Mouse (Mus musculus) lung, postnatal 0 days (tissue): ENCODE measurements around the gene Scn2b. TPM values are rescaled to one million over a fixed set of nuclear protein-coding genes. Genes with fewer than 3 reads are reported as not detected.

Experiments
- ATAC-seq: fragments of 200-750 bp; cut with Nextera tagmentation; 2 replicates; pipeline ENCODE4 v1.8.0; 2017; ENCODE audit warnings: moderate library complexity
- DNase-seq: peaks from one replicate; pipeline ENCODE4 v3.0.0-alpha.2; 2016; ENCODE audit warnings: low spot score
- H3K27ac ChIP-seq: fragments of 300-500 bp; sonication (generic); 2 replicates; pipeline ENCODE4 v1.5.1; 2014; ENCODE audit warnings: antibody characterized with exemption, mild to moderate bottlenecking, low read length, mixed read lengths
- H3K27me3 ChIP-seq: fragments of 300-500 bp; sonication (generic); replicated peaks from 2 replicates; pipeline ENCODE4 v1.6.1; 2014; ENCODE audit warnings: low read length, mixed read lengths; ENCODE audit not compliant: insufficient read depth
- H3K36me3 ChIP-seq: fragments of 300-500 bp; sonication (generic); 2 replicates; pipeline ENCODE4 v1.6.1; 2014; ENCODE audit warnings: low read length, mixed read lengths; ENCODE audit not compliant: insufficient read depth
- H3K4me1 ChIP-seq: fragments of 300-500 bp; sonication (generic); 2 replicates; pipeline ENCODE4 v1.6.1; 2014; ENCODE audit warnings: antibody characterized with exemption, low read depth, low read length, mixed read lengths; ENCODE audit not compliant: insufficient read depth
- H3K4me2 ChIP-seq: fragments of 300-500 bp; sonication (generic); replicated peaks from 2 replicates; pipeline ENCODE4 v1.6.1; 2014; ENCODE audit warnings: low read depth, mild to moderate bottlenecking, low read length, moderate library complexity, mixed read lengths
- H3K4me3 ChIP-seq: fragments of 300-500 bp; sonication (generic); 2 replicates; pipeline ENCODE4 v1.5.1; 2014; ENCODE audit warnings: low read depth, low read length
- H3K9ac ChIP-seq: fragments of 300-500 bp; sonication (generic); replicated peaks from 2 replicates; pipeline ENCODE4 v1.6.1; 2014; ENCODE audit warnings: low read depth, mild to moderate bottlenecking
- H3K9me3 ChIP-seq: fragments of 300-500 bp; sonication (generic); 2 replicates; pipeline ENCODE4 v1.6.1; 2016; ENCODE audit warnings: low read length, mixed read lengths
- CTCF ChIP-seq: IDR thresholded peaks from 2 replicates; pipeline ENCODE4 v1.5.1; 2016; ENCODE audit warnings: antibody characterized with exemption, mild to moderate bottlenecking
- EP300 ChIP-seq: IDR thresholded peaks from 2 replicates; pipeline ENCODE4 v1.6.1; 2016; ENCODE audit warnings: antibody characterized with exemption, mild to moderate bottlenecking, control low read depth
- WGBS: fragments of 180-500 bp; shearing (Covaris S2); extraction: QIAGEN DNeasy Blood & Tissue Kit; methylation state at CpG from one replicate; pipeline ENCODE4 v1.1.7; 2014; 5-methylcytosine and 5-hydroxymethylcytosine counted together
- polyA plus RNA-seq: library from polyadenylated mRNA; unstranded; fragments of >200 nt; fragmentation: Nextera tagmentation; extraction: Ambion mirVana; gene quantifications from 2 replicates; pipeline ENCODE4 v1.2.1, GENCODE M21; 2015

Scn2b gene
- polyA plus RNA-seq, 1 experiment from 2014 or later = 0.27 TPM

GRCm38 (mm10) chr9:45150933-45151332 lies 33.4 kb downstream of the Scn2b start:
- WGBS = 36% methylated on average over 1 of the region's 1 CpGs
- no peak overlapping the region for H3K27ac ChIP-seq
- H3K4me2 ChIP-seq = no peak overlapping the region
- H3K4me3 ChIP-seq = no peak overlapping the region
- peaks cover 2% of the 10 kb centered on the region; the same call in 1 of the 2 replicates for H3K27me3 ChIP-seq
- no peaks in the 10 kb centered on the region for H3K9me3 ChIP-seq
- no peaks in the 10 kb centered on the region for H3K4me1 ChIP-seq
- ATAC-seq (no peak), DNase-seq (no peak)
- H3K36me3 ChIP-seq = no peaks in the 10 kb centered on the region
- no peak overlapping the region for H3K9ac ChIP-seq
- no peak for TF ChIP-seq EP300

GRCm38 (mm10) chr9:45153361-45153760 lies 35.8 kb downstream of the Scn2b start:
- 49% methylated on average over 7 of the region's 7 CpGs for WGBS
- TF ChIP-seq CTCF (no peak), EP300 (no peak)
- DNase-seq (no peak), ATAC-seq (no peak)
- Histone ChIP-seq H3K9me3 (no peaks in the 10 kb centered on the region), H3K36me3 (no peaks in the 10 kb centered on the region), H3K9ac (no peak overlapping the region), H3K27me3 (no peaks in the 10 kb centered on the region), H3K4me2 (no peak overlapping the region), H3K4me3 (no peak overlapping the region), H3K27ac (no peak overlapping the region), H3K4me1 (no peaks in the 10 kb centered on the region)

GRCm38 (mm10) chr9:45167903-45168302 lies 50.3 kb downstream of the Scn2b start:
- TF ChIP-seq EP300 (no peak), CTCF (no peak)
- 58% methylated on average over 5 of the region's 5 CpGs for WGBS
- no peaks in the 10 kb centered on the region for H3K27me3 ChIP-seq
- no peak overlapping the region for H3K9ac ChIP-seq
- H3K4me3 ChIP-seq = no peak overlapping the region
- H3K36me3 ChIP-seq = no peaks in the 10 kb centered on the region
- H3K27ac ChIP-seq = no peak overlapping the region
- ATAC-seq (no peak), DNase-seq (no peak)
- no peaks in the 10 kb centered on the region for H3K9me3 ChIP-seq
- H3K4me2 ChIP-seq = no peak overlapping the region
- no peaks in the 10 kb centered on the region for H3K4me1 ChIP-seq

- H3K4me1 ChIP-seq = no peaks in the 10 kb centered on the region
- ATAC-seq (no peak), DNase-seq (no peak)
- no peak for TF ChIP-seq EP300
- TF ChIP-seq CTCF = no peak
- 79% methylated on average over 5 of the region's 5 CpGs for WGBS
- no peaks in the 10 kb centered on the region for H3K27me3 ChIP-seq
- H3K36me3 ChIP-seq = no peaks in the 10 kb centered on the region
- no peak overlapping the region for H3K9ac ChIP-seq
- no peak overlapping the region for H3K4me3 ChIP-seq
- H3K4me2 ChIP-seq = no peak overlapping the region
- H3K27ac ChIP-seq = no peak overlapping the region
- H3K9me3 ChIP-seq = no peaks in the 10 kb centered on the region
These were observed 52.6 kb downstream of the Scn2b start for GRCm38 (mm10) chr9:45170150-45170549.

- Histone ChIP-seq H3K27ac (no peak overlapping the region), H3K4me1 (no peaks in the 10 kb centered on the region), H3K4me2 (no peak overlapping the region), H3K27me3 (no peaks in the 10 kb centered on the region), H3K36me3 (no peaks in the 10 kb centered on the region), H3K9me3 (no peaks in the 10 kb centered on the region), H3K9ac (no peak overlapping the region), H3K4me3 (no peak overlapping the region)
- 74% methylated on average over 1 of the region's 1 CpGs for WGBS
- no peak for DNase-seq
- ATAC-seq = no peak
- no peak for TF ChIP-seq EP300
- no peak for TF ChIP-seq CTCF
These were observed 53.6 kb downstream of the Scn2b start for GRCm38 (mm10) chr9:45171073-45171610.

GRCm38 (mm10) chr9:45173475-45173874 lies 55.9 kb downstream of the Scn2b start:
- 44% methylated on average over 3 of the region's 3 CpGs for WGBS
- Histone ChIP-seq H3K4me3 (no peak overlapping the region), H3K36me3 (no peaks in the 10 kb centered on the region), H3K27me3 (no peaks in the 10 kb centered on the region), H3K4me1 (no peaks in the 10 kb centered on the region), H3K9ac (no peak overlapping the region), H3K4me2 (no peak overlapping the region), H3K9me3 (no peaks in the 10 kb centered on the region), H3K27ac (no peak overlapping the region)
- no peak for DNase-seq
- no peak for ATAC-seq
- no peak for TF ChIP-seq CTCF
- no peak for TF ChIP-seq EP300

GRCm38 (mm10) chr9:45179282-45179681 lies 61.7 kb downstream of the Scn2b start:
- Histone ChIP-seq H3K4me2 (no peak overlapping the region), H3K9me3 (no peaks in the 10 kb centered on the region), H3K9ac (no peak overlapping the region), H3K27me3 (no peaks in the 10 kb centered on the region), H3K36me3 (no peaks in the 10 kb centered on the region), H3K27ac (no peak overlapping the region), H3K4me1 (no peaks in the 10 kb centered on the region), H3K4me3 (no peak overlapping the region)
- WGBS = 80% methylated on average over 5 of the region's 5 CpGs
- no peak for DNase-seq
- TF ChIP-seq EP300 = no peak
- TF ChIP-seq CTCF = no peak
- ATAC-seq = no peak

Other genes starting within 250 kb of the Scn2b start
- 6.9 and 8.1 TPM in 2 replicates for gene Kmt2a, start 236.5 kb upstream of the Scn2b start, polyA plus RNA-seq
- gene Atp5l, start 197.0 kb upstream of the Scn2b start, polyA plus RNA-seq = 663 and 736 TPM in 2 replicates
- 12.9 and 13.2 TPM in 2 replicates for gene Ube4a, start 152.2 kb upstream of the Scn2b start, polyA plus RNA-seq
- 0.63 and 1.1 TPM in 2 replicates for gene Cd3g, start 137.4 kb upstream of the Scn2b start, polyA plus RNA-seq
- gene Cd3d, start 136.0 kb upstream of the Scn2b start, polyA plus RNA-seq = 0.38 and 0.39 TPM in 2 replicates
- 0.18 and 0.27 TPM in 2 replicates for gene Cd3e, start 108.2 kb upstream of the Scn2b start, polyA plus RNA-seq
- 4.2 and 4.3 TPM in 2 replicates for gene Mpzl2, start 78.0 kb upstream of the Scn2b start, polyA plus RNA-seq
- gene Mpzl3, start 62.6 kb upstream of the Scn2b start, polyA plus RNA-seq = 2.0 and 2.2 TPM in 2 replicates
- gene Jaml, start 38.6 kb upstream of the Scn2b start, polyA plus RNA-seq = 2.1 and 3.3 TPM in 2 replicates
- 0.13 TPM in 2 replicates for gene Scn4b, start 20.6 kb downstream of the Scn2b start, polyA plus RNA-seq
- 0.11 and 0.21 TPM in 2 replicates for gene BC049352, start 64.2 kb downstream of the Scn2b start, polyA plus RNA-seq
- gene Tmprss4, start 86.3 kb downstream of the Scn2b start, polyA plus RNA-seq = 14.4 and 17.9 TPM in 2 replicates
- gene Il10ra, start 151.4 kb downstream of the Scn2b start, polyA plus RNA-seq = 2.1 and 2.6 TPM in 2 replicates
- 0.83 and 0.86 TPM in 2 replicates for gene Tmprss13, start 201.3 kb downstream of the Scn2b start, polyA plus RNA-seq